Mouse (Mus musculus): ENCODE results near the gene Tmem121b. TPM values are rescaled to one million over a fixed set of nuclear protein-coding genes. Genes with fewer than 3 reads are reported as not detected.

Tmem121b gene
- total RNA-seq, 2 experiments from 2014 or later, result 41.3 to 42.2 TPM

GRCm38 (mm10) chr6:120466609-120467329, 26.8 kb downstream of the Tmem121b start:
- DNase-seq (ENCODE audit: low spot score in 2 of 2), result no peak

GRCm38 (mm10) chr6:120465393-120465792, 28.2 kb downstream of the Tmem121b start:
- no peak for DNase-seq (ENCODE audit: low spot score in 2 of 2)

- no peak for DNase-seq (ENCODE audit: low spot score in 2 of 2)
Observed at GRCm38 (mm10) chr6:120464406-120464939, 29.1 kb downstream of the Tmem121b start.

GRCm38 (mm10) chr6:120463884-120464283, 29.7 kb downstream of the Tmem121b start:
- DNase-seq (ENCODE audit: low spot score in 2 of 2), result no peak

- no peak for DNase-seq (ENCODE audit: low spot score in 2 of 2)
Observed at GRCm38 (mm10) chr6:120463086-120463871, 30.3 kb downstream of the Tmem121b start, which contains the start of gene Il17ra. Il17ra (plus strand) TSS chr6:120463247.

- no peak for DNase-seq (ENCODE audit: low spot score in 2 of 2)
Observed at GRCm38 (mm10) chr6:120462251-120462650, 31.4 kb downstream of the Tmem121b start.

GRCm38 (mm10) chr6:120461217-120461616, 32.4 kb downstream of the Tmem121b start:
- DNase-seq (ENCODE audit: low spot score in 2 of 2), result no peak

GRCm38 (mm10) chr6:120457751-120458150, 35.9 kb downstream of the Tmem121b start:
- DNase-seq (ENCODE audit: low spot score in 2 of 2), result no peak

GRCm38 (mm10) chr6:120457074-120457473, 36.5 kb downstream of the Tmem121b start:
- DNase-seq (ENCODE audit: low spot score in 2 of 2), result no peak

GRCm38 (mm10) chr6:120454627-120455077, 39.0 kb downstream of the Tmem121b start:
- DNase-seq (ENCODE audit: low spot score in 2 of 2), result no peak

- no peak for DNase-seq (ENCODE audit: low spot score in 2 of 2)
Observed at GRCm38 (mm10) chr6:120453556-120453955, 40.1 kb downstream of the Tmem121b start.

- no peak for DNase-seq (ENCODE audit: low spot score in 2 of 2)
Observed at GRCm38 (mm10) chr6:120453103-120453445, 40.5 kb downstream of the Tmem121b start.

GRCm38 (mm10) chr6:120452384-120453102, 41.1 kb downstream of the Tmem121b start:
- DNase-seq (ENCODE audit: low spot score in 2 of 2), result no peak

- no peak for DNase-seq (ENCODE audit: low spot score in 2 of 2)
Observed at GRCm38 (mm10) chr6:120450208-120450607, 43.4 kb downstream of the Tmem121b start.

GRCm38 (mm10) chr6:120443363-120444355, 49.9 kb downstream of the Tmem121b start:
- no peak for DNase-seq (ENCODE audit: low spot score in 2 of 2)

GRCm38 (mm10) chr6:120442171-120442749, 51.3 kb downstream of the Tmem121b start:
- no peak for DNase-seq (ENCODE audit: low spot score in 2 of 2)

Data from layer of hippocampus, postnatal 14 days (tissue).